Mouse (Mus musculus) G1E (cell line): ENCODE results near the gene Tarsl2. TPM values are rescaled to one million over a fixed set of nuclear protein-coding genes. Genes with fewer than 3 reads are reported as not detected.

Source experiments
- ATAC-seq: 2 replicates; pipeline ENCODE4 v1.8.0; 2016; ENCODE audit warnings: mild to moderate bottlenecking; ENCODE audit not compliant: insufficient number of reproducible peaks, poor library complexity, low FRiP score, severe bottlenecking; ENCODE audit errors: extremely low read depth
- DNase-seq: peaks from one replicate; pipeline ENCODE4 v3.0.0; 2012; ENCODE audit warnings: low spot score
- H3K27me3 ChIP-seq: 2 replicates; pipeline ENCODE4 v1.6.1; 2012; ENCODE audit warnings: mild to moderate bottlenecking, low read length, inconsistent platforms; ENCODE audit not compliant: insufficient read depth
- H3K36me3 ChIP-seq: replicated peaks from 2 replicates; pipeline ENCODE3; 2012; ENCODE audit warnings: mild to moderate bottlenecking, inconsistent platforms
- H3K4me1 ChIP-seq: 2 replicates; pipeline ENCODE4 v1.6.1; 2012; ENCODE audit warnings: low read depth, low read length, inconsistent platforms, mixed read lengths; ENCODE audit not compliant: insufficient read depth
- H3K4me3 ChIP-seq: 2 replicates; pipeline ENCODE4 v1.5.1; 2012; ENCODE audit warnings: low read depth, mild to moderate bottlenecking, inconsistent platforms, low read length, moderate library complexity, mixed read lengths
- H3K9me3 ChIP-seq: replicated peaks from 2 replicates; pipeline ENCODE4 v1.6.1; 2012; ENCODE audit warnings: inconsistent platforms
- CTCF ChIP-seq: IDR thresholded peaks from 2 replicates; pipeline ENCODE4 v1.5.1; 2012; ENCODE audit warnings: low read depth, low read length, inconsistent platforms, mixed read lengths
- GATA1 ChIP-seq: IDR thresholded peaks from 2 replicates; pipeline ENCODE4 v1.6.1; 2012; ENCODE audit warnings: borderline replicate concordance, low read length, inconsistent platforms, mixed read lengths
- GATA2 ChIP-seq: IDR thresholded peaks from 2 replicates; pipeline ENCODE4 v1.6.1; 2012; ENCODE audit warnings: low read depth, low read length, inconsistent platforms, borderline replicate concordance
- POLR2AphosphoS5 ChIP-seq: IDR thresholded peaks from 2 replicates; pipeline ENCODE4 v1.6.1; 2012; ENCODE audit warnings: low read depth, low read length, inconsistent platforms; ENCODE audit not compliant: insufficient replicate concordance
- TAL1 ChIP-seq: conservative IDR thresholded peaks from 2 replicates; pipeline ENCODE4 v1.6.1; 2012; ENCODE audit warnings: low read depth, low read length, inconsistent platforms, mixed read lengths
- polyA plus RNA-seq: library from polyadenylated mRNA; stranded (reverse); fragments of >175 nt; gene quantifications from 2 replicates; pipeline ENCODE4 v1.2.3, GENCODE M21; 2012
- total RNA-seq, 2 experiments: library from RNA; stranded (forward) in 1 of 2; stranded (reverse) in 1 of 2; fragments of 200-1000 nt in 1 of 2; fragments of >200 nt in 1 of 2; fragmentation: Nextera tagmentation in 1 of 2; gene quantifications; 2 replicates each; pipeline ENCODE4 v1.2.3; 2014 to 2017

Tarsl2 gene
- total and polyA plus RNA-seq, 3 experiments = 23.7 to 66.8 (median 42.3) TPM

DNA sequence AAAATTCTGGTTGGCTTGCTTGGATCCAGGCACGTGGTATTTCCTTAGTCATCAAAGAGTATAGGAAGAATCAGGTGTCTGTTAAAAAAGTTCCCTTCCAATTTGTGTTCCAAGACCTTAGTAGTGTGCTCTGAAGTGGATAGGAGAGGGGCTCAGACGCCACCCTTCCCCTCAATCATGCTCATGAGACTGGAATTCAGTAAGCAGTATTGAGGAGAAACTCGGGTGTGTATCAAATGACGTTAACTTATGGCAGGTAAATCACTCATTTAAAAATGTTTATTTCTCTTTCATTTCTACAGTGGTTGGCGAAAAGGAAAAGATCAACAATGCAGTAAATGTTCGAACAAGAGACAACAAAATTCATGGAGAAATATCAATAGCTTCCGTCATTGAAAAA lies 46.2 kb downstream of the Tarsl2 start, which contains the start of gene Tm2d3:
TSS of gene Tm2d3 (plus strand) at position 301 of the 400 bp plus-strand sequence.
- peaks cover 77% of the 10 kb centered on the region for H3K36me3 ChIP-seq
- no peaks in the 10 kb centered on the region for H3K27me3 ChIP-seq
- ATAC-seq (no peak), DNase-seq (no peak)
- no peaks in the 10 kb centered on the region for H3K9me3 ChIP-seq
- no peak for TF ChIP-seq TAL1
- no peak for TF ChIP-seq GATA2
- TF ChIP-seq POLR2AphosphoS5 = no peak
- TF ChIP-seq CTCF = no peak
- no peak for TF ChIP-seq GATA1
- no peak within 1 kb of the TSS for H3K4me3 ChIP-seq
- peaks cover 21% of the 10 kb centered on the region for H3K4me1 ChIP-seq

DNA sequence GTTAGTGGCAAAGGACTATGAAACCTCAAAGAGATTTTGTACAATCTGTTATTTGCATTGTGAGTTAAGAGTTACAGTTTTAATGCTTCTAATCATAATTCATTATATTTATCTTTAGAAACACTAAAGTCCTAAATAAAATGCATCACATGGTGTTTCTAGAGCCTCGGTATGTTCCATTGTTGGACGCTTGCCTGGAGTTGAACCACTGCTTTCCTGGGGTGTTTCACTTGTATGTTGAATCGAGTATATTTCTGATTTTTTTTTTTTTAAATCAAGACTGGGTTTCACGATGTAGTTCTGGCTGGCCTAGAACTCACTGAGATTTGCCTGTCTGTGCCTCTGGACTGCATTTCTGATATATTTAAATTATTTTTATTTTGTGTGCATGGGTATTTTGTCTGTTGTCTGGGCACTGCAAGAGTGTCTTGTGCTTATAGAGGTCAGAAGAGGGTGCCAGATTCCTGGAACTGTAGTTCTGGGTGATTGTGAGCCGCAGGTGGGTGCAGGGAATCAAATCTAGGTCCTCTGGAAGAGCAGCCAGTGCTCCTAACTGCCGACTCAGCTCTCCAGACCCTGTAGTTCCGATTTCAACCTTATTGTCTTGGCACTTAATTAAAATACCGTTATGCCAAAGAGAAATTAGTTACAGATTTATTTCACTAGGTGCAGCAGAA lies 47.4 kb downstream of the Tarsl2 start:
- Histone ChIP-seq H3K4me1 (peaks cover 23% of the 10 kb centered on the region), H3K27me3 (no peaks in the 10 kb centered on the region), H3K9me3 (no peaks in the 10 kb centered on the region), H3K4me3 (no peak overlapping the region), H3K36me3 (peaks cover 77% of the 10 kb centered on the region)
- TF ChIP-seq TAL1 (no peak), POLR2AphosphoS5 (no peak), CTCF (no peak), GATA2 (no peak), GATA1 (no peak)
- ATAC-seq (no peak), DNase-seq (no peak)

DNA sequence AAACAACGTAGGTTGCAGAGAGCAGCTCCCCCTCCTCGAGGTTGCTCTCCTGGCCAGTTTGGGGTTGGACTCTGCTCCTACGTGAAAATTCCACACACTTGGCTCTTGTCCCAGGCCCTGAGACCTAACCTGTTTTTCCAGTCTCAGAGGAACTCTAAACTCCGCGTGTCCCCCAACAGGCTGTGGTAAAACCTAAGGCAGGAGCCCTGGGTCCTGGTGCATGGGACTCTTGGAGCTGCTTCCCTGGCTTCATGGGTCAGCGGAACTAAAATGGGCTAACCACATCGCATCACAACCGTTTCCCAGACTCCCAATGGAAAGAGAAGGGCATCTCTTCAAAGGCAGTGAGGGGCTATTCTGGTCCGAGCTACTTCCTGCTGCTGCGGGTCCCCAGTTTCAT lies 48.2 kb downstream of the Tarsl2 start:
- Histone ChIP-seq H3K9me3 (no peaks in the 10 kb centered on the region), H3K4me1 (peaks cover 27% of the 10 kb centered on the region), H3K36me3 (peaks cover 77% of the 10 kb centered on the region), H3K27me3 (no peaks in the 10 kb centered on the region), H3K4me3 (peak overlapping the region; percentile 83)
- TF ChIP-seq GATA2 = no peak
- no peak for TF ChIP-seq GATA1
- no peak for TF ChIP-seq POLR2AphosphoS5
- no peak for TF ChIP-seq TAL1
- TF ChIP-seq CTCF = no peak
- DNase-seq (no peak), ATAC-seq (no peak)

DNA sequence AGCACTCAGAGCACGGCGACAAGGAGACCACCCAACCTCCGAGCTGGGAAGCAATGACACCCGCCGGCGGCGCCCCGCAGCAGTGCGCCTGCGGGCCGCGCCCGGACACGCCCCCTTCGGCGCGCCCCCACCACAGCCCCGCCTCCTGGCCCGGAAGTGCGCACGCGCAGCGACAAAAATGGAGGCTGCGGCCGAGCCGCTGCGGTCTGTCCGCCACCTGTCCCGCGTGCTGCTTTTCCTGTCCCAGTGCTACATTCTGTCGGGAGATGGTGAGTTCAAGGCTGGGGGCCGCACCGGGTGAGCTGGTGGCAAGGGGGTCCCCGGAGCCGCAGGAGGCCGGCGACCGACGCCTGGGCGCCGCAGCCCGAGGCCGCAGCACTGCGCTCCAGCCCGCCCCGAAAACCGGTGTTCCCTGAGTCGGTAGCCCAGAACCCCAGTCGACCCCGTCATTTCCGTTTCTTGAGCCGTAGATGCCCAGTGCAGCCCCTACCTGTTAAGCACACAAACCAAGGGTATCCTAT lies 48.7 kb downstream of the Tarsl2 start:
- TF ChIP-seq TAL1 = no peak
- no peak for TF ChIP-seq GATA2
- TF ChIP-seq CTCF = no peak
- ATAC-seq = peak; percentile 45

DNA sequence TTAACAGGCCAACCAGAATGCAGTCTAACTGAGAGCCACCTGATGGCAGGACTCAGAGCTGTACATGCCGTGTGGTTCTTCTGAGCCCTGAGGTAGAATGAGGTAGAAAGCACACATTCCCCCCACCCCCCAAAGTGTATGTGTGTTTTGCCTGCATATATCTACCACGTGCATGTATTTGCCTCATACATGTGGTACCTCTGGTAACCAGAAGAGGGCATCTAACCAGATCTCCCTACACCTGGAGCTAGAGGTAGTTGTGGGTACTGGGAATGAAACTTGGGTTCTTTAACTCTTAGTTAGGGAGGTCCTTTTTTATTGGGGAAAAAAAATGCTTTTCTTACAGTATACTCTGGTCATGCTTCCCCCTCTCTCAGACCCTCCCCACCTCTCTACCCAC lies 51.8 kb downstream of the Tarsl2 start:
- peaks cover 27% of the 10 kb centered on the region for H3K4me1 ChIP-seq
- H3K4me3 ChIP-seq = no peak overlapping the region
- ATAC-seq = no peak
- peak; percentile 28 for DNase-seq
- no peaks in the 10 kb centered on the region for H3K9me3 ChIP-seq
- H3K27me3 ChIP-seq = no peaks in the 10 kb centered on the region
- H3K36me3 ChIP-seq = peaks cover 82% of the 10 kb centered on the region
- TF ChIP-seq GATA2 (no peak), TAL1 (no peak), POLR2AphosphoS5 (no peak), GATA1 (no peak), CTCF (no peak)

More for the DNA sequence above, 48.7 kb downstream of the Tarsl2 start:
- Histone ChIP-seq H3K27me3 (no peaks in the 10 kb centered on the region), H3K4me3 (peak overlapping the region; percentile 83), H3K9me3 (no peaks in the 10 kb centered on the region), H3K4me1 (peaks cover 27% of the 10 kb centered on the region), H3K36me3 (peaks cover 77% of the 10 kb centered on the region)
- peak; percentile 85 for DNase-seq

DNA sequence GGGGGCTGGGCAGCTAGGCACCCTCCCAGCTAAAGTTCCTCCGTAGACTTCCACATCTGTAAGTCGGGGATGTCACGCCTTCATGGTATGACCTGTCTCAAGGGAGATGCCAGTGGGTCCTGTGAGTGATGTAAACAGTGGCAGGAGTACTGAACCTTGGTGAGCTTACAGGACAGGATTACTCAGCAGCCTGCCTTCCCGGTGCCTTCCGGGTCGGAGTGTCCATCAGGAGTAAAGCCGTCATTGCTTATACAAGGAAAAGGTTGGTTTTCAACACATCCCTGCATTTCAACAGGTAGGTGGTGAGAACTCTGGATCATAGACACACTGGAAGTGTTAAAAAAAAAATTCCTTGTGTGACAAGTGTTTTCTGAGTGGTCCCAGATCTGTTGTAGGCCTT lies 57.4 kb downstream of the Tarsl2 start:
- Histone ChIP-seq H3K36me3 (peaks cover 60% of the 10 kb centered on the region), H3K9me3 (no peaks in the 10 kb centered on the region), H3K4me1 (peaks cover 8% of the 10 kb centered on the region; the same call in 1 of the 2 replicates), H3K27me3 (peaks cover 7% of the 10 kb centered on the region), H3K4me3 (no peak overlapping the region)
- TF ChIP-seq TAL1 (no peak), GATA2 (no peak), CTCF (no peak), GATA1 (no peak), POLR2AphosphoS5 (no peak)
- DNase-seq (no peak), ATAC-seq (no peak)
